Mouse (Mus musculus) liver, embryonic 14.5 days (tissue): ENCODE results near the gene Dennd6b.

ENCODE experiments used
- CTCF ChIP-seq: IDR thresholded peaks from 2 replicates; pipeline ENCODE4 v1.5.1; 2016; ENCODE audit warnings: antibody characterized with exemption, low read depth, control low read depth
- EP300 ChIP-seq: IDR thresholded peaks from 2 replicates; pipeline ENCODE4 v1.6.1; 2016; ENCODE audit warnings: antibody characterized with exemption, low read depth

DNA sequence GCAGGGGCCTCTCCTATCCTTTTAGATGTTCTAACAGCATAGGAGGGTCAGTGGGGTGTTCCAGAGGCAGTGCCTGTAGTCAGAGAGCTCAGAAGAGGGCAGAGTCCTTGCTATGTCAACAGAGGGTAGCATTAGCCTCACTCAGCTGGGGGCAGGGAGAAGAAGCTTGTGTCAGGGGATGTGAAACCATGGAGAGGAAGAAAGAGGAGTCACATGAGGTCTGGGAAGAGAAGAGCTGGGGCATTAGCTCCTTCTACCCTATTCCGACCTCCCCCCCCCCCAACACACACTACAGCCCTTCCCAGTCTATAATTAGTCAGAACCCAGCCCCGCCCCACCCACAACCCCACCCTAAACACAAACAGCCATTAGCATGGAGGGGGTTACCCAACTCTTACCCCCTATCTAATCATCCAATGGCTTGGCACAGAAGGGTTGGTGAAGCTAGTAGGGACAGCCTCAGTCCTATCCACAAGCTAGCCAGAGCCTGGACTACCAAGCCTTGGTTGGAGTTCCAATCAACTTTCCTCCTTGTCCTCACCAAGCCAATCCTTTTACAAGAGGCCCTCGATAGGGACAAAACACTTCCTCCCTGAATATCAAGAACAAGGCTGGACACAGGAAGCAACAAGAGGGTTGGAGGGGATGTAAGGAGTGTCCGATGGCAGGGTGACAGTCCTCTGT is 18.6 kb downstream of the Dennd6b start:
- no peak for TF ChIP-seq CTCF
- TF ChIP-seq EP300, result no peak
